Mouse (Mus musculus) CH12.LX (cell line): Measurements from ENCODE around the gene Ccdc89. TPM values are rescaled to one million over a fixed set of nuclear protein-coding genes. Genes with fewer than 3 reads are reported as not detected.
A peak's percentile ranks its signal among the peaks of the same experiment; 100 is the strongest.

Experiments
- DNase-seq: peaks from one replicate; pipeline ENCODE4 v3.0.0-alpha.2; 2013; ENCODE audit errors: extremely low read depth
- H3K27ac ChIP-seq: 2 replicates; pipeline ENCODE4 v1.5.1; 2012; ENCODE audit warnings: low read depth, mild to moderate bottlenecking, control low read depth, moderate library complexity; ENCODE audit not compliant: insufficient read depth
- H3K27me3 ChIP-seq: replicated peaks from 2 replicates; pipeline ENCODE3; 2012; ENCODE audit warnings: inconsistent platforms
- H3K36me3 ChIP-seq, 2 experiments: replicated peaks in 1 of 2; 2 replicates each; pipeline versions ENCODE3 to v1.6.1; 2012; ENCODE audit warnings: inconsistent platforms in 1 of 2, low read length in 1 of 2, mild to moderate bottlenecking in 1 of 2, mixed read lengths in 1 of 2, moderate library complexity in 1 of 2; ENCODE audit not compliant: control insufficient read depth in 1 of 2, insufficient read depth in 1 of 2
- H3K4me1 ChIP-seq, 2 experiments: 2 replicates each; pipeline ENCODE4 v1.6.1; 2012; ENCODE audit warnings: inconsistent platforms in 1 of 2, moderate library complexity in 1 of 2; ENCODE audit not compliant: insufficient read depth in 2 of 2, control insufficient read depth in 1 of 2
- H3K4me2 ChIP-seq: 2 replicates; pipeline ENCODE4 v1.6.1; 2012; ENCODE audit warnings: low read depth, mild to moderate bottlenecking, control low read depth; ENCODE audit not compliant: poor library complexity, insufficient read depth, severe bottlenecking
- H3K4me3 ChIP-seq, 3 experiments: fragments of 150-350 bp in 1 of 3; sonication (generic) in 1 of 3; replicated peaks in 1 of 3; 2 replicates each; pipeline versions ENCODE3 to v1.5.1; 2011 to 2012; ENCODE audit warnings: low read depth in 2 of 3, low read length in 2 of 3, mild to moderate bottlenecking in 2 of 3, moderate library complexity in 2 of 3, control low read depth in 1 of 3, improper control_type of control experiment in 1 of 3, inconsistent platforms in 1 of 3, mixed read lengths in 1 of 3; ENCODE audit not compliant: poor library complexity in 1 of 3
- H3K79me2 ChIP-seq: replicated peaks from 2 replicates; pipeline ENCODE4 v1.6.1; 2012; ENCODE audit warnings: mild to moderate bottlenecking, moderate library complexity; ENCODE audit not compliant: control insufficient read depth, poor library complexity, insufficient read depth, severe bottlenecking; ENCODE audit errors: extremely low read depth
- H3K9ac ChIP-seq: 2 replicates; pipeline ENCODE4 v1.6.1; 2012; ENCODE audit warnings: low read depth, mild to moderate bottlenecking, control low read depth, moderate library complexity; ENCODE audit not compliant: insufficient read depth
- H3K9me3 ChIP-seq: replicated peaks from 2 replicates; pipeline ENCODE3; 2012; ENCODE audit warnings: low read length, inconsistent platforms, mixed read lengths
- BHLHE40 ChIP-seq: IDR thresholded peaks from 2 replicates; pipeline ENCODE4 v1.6.1; 2011; ENCODE audit warnings: mild to moderate bottlenecking, low read depth, low read length, improper control_type of control experiment
- CHD2 ChIP-seq: IDR thresholded peaks from 2 replicates; pipeline ENCODE4 v1.6.1; 2011; ENCODE audit warnings: low read length, improper control_type of control experiment
- ELF1 ChIP-seq: IDR thresholded peaks from 2 replicates; pipeline ENCODE4 v1.6.1; 2014; ENCODE audit warnings: low read depth, mild to moderate bottlenecking, inconsistent platforms, low read length, improper control_type of control experiment
- KAT2A ChIP-seq: IDR thresholded peaks from 2 replicates; pipeline ENCODE4 v1.6.1; 2012; ENCODE audit warnings: low read length, improper control_type of control experiment, inconsistent platforms; ENCODE audit not compliant: insufficient replicate concordance
- MAX ChIP-seq: IDR thresholded peaks from 2 replicates; pipeline ENCODE4 v1.6.1; 2011; ENCODE audit warnings: low read length, improper control_type of control experiment
- MXI1 ChIP-seq: IDR thresholded peaks from 2 replicates; pipeline ENCODE4 v1.6.1; 2011; ENCODE audit warnings: mild to moderate bottlenecking, low read depth, low read length, improper control_type of control experiment
- MYC ChIP-seq: IDR thresholded peaks from 2 replicates; pipeline ENCODE4 v1.6.1; 2011; ENCODE audit warnings: low read depth, mild to moderate bottlenecking, improper control_type of control experiment, low read length
- PAX5 ChIP-seq: IDR thresholded peaks from 2 replicates; pipeline ENCODE4 v1.6.1; 2012; ENCODE audit warnings: low read length, inconsistent platforms, mixed read lengths
- POLR2A ChIP-seq: IDR thresholded peaks from 2 replicates; pipeline ENCODE4 v1.6.1; 2011; ENCODE audit warnings: low read depth, mild to moderate bottlenecking, improper control_type of control experiment, low read length
- POLR2AphosphoS2 ChIP-seq: IDR thresholded peaks from 2 replicates; pipeline ENCODE4 v1.6.1; 2011; ENCODE audit warnings: low read depth, low read length, improper control_type of control experiment
- RAD21 ChIP-seq: IDR thresholded peaks from 2 replicates; pipeline ENCODE4 v1.6.1; 2011; ENCODE audit warnings: low read depth, mild to moderate bottlenecking, low read length, improper control_type of control experiment, moderate library complexity
- SMC3 ChIP-seq: IDR thresholded peaks from 2 replicates; pipeline ENCODE4 v1.6.1; 2011; ENCODE audit warnings: low read depth, low read length, improper control_type of control experiment
- UBTF ChIP-seq: IDR thresholded peaks from 2 replicates; pipeline ENCODE4 v1.6.1; 2012; ENCODE audit warnings: low read depth, mild to moderate bottlenecking, inconsistent platforms, low read length, improper control_type of control experiment, moderate library complexity
- ZKSCAN1 ChIP-seq: IDR thresholded peaks from 2 replicates; pipeline ENCODE4 v1.6.1; 2012; ENCODE audit warnings: low read depth, inconsistent platforms, low read length, improper control_type of control experiment, borderline replicate concordance
- ZMIZ1 ChIP-seq: IDR thresholded peaks from 2 replicates; pipeline ENCODE4 v1.6.1; 2012; ENCODE audit warnings: low read depth, mild to moderate bottlenecking, inconsistent platforms, low read length, improper control_type of control experiment
- dilution Hi-C: fragments of 300-500 bp; cut with MboI; formaldehyde crosslinking; loops from 2 replicates; pipeline ENCODE4 v1.14.3; 2020; ENCODE audit warnings: low sequenced_read_pairs; ENCODE audit not compliant: extremely low pct_unique_long_range_greater_than_20kb, extremely low pct_ligation_motif_present
- in situ Hi-C: fragments of 300-500 bp; cut with MboI; formaldehyde crosslinking; loops from 3 replicates; pipeline ENCODE4 v1.14.3; 2019; ENCODE audit warnings: low sequenced_read_pairs, low pct_ligation_motif_present, low pct_unique_long_range_greater_than_20kb, mixed read lengths
- polyA plus RNA-seq: library from polyadenylated mRNA; unstranded; fragments of >175 nt; gene quantifications from 2 replicates; pipeline ENCODE4 v1.2.1, GENCODE M21; 2012; ENCODE audit warnings: low read depth; ENCODE audit not compliant: insufficient read length
- total RNA-seq, 2 experiments: library from RNA; depleted of rRNA; stranded (reverse); fragments of 300-350 nt in 1 of 2; fragments of >200 nt in 1 of 2; gene quantifications; 2 replicates each; pipeline ENCODE4 v1.2.3; 2012 to 2014

Ccdc89 gene
- total and polyA plus RNA-seq, 3 experiments, result not detected

DNA sequence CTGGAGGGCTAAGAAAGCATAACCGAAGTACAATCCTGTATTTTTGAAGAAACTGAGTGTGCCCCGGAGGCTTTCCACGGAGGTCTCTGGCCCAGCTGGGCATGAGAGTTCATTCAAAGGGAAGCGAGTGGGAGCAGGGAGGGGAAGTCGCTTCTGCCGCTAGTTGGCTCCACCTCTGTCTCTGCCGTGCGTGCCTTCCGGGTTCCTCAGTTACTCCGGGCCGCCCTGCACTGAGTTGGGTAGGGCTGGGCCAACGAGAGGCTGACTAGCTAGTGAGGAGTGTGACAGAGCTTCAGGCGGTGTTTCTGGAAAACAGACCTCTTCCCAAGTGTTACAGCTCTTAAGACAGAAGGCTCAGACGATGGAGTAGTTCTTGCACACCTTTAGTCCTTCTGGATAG is 34.6 kb downstream of the Ccdc89 start (continued):
- TF ChIP-seq RAD21 (no peak), CHD2 (no peak), MAX (no peak), PAX5 (no peak), ZMIZ1 (peak; percentile 52; the same call in 1 of the 2 replicates), SMC3 (no peak), ZKSCAN1 (no peak), KAT2A (no peak)

DNA sequence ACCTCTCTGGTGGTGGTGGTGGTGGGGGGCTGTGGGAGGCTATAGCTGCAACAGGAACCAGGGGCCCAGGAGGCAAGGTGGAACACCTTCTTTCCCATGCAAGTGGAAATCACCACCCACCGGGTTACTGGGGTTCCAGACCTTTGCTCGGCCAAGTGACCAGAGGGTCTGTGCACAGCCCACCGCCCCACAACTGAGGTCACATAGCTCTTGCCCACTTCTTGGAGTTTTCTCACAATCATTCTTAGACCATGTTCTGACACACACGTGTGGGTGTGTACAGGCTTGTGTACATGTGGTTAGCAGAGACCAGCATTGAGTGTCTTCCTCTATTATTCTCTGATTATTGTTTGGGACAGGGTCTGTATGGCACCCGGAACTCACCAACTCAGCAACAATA is 35.1 kb downstream of the Ccdc89 start:
- TF ChIP-seq MXI1, result 0 out of 2 replicates have a peak, but pooled peaks have one; percentile 3
- no peak for TF ChIP-seq ZMIZ1
- TF ChIP-seq, all 38 proteins: peak for 1
- H3K9me3 ChIP-seq, result no peaks in the 10 kb centered on the region
- in situ Hi-C loops, result no loop called here
- dilution Hi-C loops, result no loop called here
- H3K79me2 ChIP-seq, result peaks cover 1% of the 10 kb centered on the region; the same call in 1 of the 2 replicates
- no peaks in the 10 kb centered on the region for H3K27me3 ChIP-seq
- H3K4me1 ChIP-seq, result no peaks in the 10 kb centered on the region
- peak overlapping the region; percentile 51 for H3K9ac ChIP-seq
- peak overlapping the region in 1 of 3 experiments; percentile 39 for H3K4me3 ChIP-seq
- no peak for DNase-seq
- no peaks in the 10 kb centered on the region for H3K36me3 ChIP-seq
- H3K27ac ChIP-seq, result no peak overlapping the region
- peak overlapping the region; percentile 72 for H3K4me2 ChIP-seq

DNA sequence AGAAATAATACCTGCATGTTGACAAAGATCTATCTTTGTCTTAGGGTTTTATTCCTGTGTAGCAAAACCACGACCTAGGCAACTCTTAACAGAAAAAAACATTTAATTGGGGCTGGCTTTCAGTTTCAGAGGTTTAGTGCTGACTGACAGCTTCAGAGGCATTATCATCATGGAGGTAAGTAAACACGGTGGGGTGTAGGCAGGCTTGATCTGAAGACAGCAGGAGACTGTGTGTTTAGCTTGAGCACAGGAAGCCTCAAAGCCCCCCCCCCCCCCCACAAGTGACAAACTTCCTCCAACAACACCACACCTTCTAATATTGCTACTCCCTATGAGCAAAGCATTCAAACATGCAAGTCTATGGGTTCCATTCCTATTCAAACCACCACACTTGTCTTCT is 47.1 kb downstream of the Ccdc89 start:
- peaks cover 3 to 22% of the 10 kb centered on the region in 2 experiments; a peak in 3 of 4 replicates for H3K4me1 ChIP-seq
- peaks cover 12% of the 10 kb centered on the region for H3K79me2 ChIP-seq
- H3K4me2 ChIP-seq, result peak overlapping the region; percentile 13; the same call in 1 of the 2 replicates
- no peaks in the 10 kb centered on the region for H3K9me3 ChIP-seq
- TF ChIP-seq MXI1 (no peak), POLR2A (no peak), MAX (no peak), ELF1 (no peak), UBTF (no peak), BHLHE40 (no peak), MYC (no peak), POLR2AphosphoS2 (no peak)
- peaks cover 10 to 31% of the 10 kb centered on the region in 2 experiments for H3K36me3 ChIP-seq
- H3K9ac ChIP-seq, result no peak overlapping the region
- DNase-seq, result no peak
- no peak overlapping the region for H3K4me3 ChIP-seq
- peaks cover 9% of the 10 kb centered on the region for H3K27me3 ChIP-seq
- dilution Hi-C loops, result no loop called here
- H3K27ac ChIP-seq, result no peak overlapping the region
- in situ Hi-C loops, result no loop called here
